Mouse (Mus musculus) small intestine, adult 2 months (tissue): ENCODE results near the gene Mrrf. TPM values are rescaled to one million over a fixed set of nuclear protein-coding genes. Genes with fewer than 3 reads are reported as not detected.
"Not testable (repeated sequence)": the region's sequence is repeated elsewhere in the genome, so short reads cannot be mapped to it uniquely, and the experiment has no call there.

ENCODE experiments used
- H3K27ac ChIP-seq: fragments of 200-500 bp; 2 replicates; pipeline ENCODE4 v1.5.1; 2012; ENCODE audit warnings: low read depth, low read length, control low read depth, inconsistent platforms; ENCODE audit not compliant: insufficient read depth
- H3K27me3 ChIP-seq: fragments of 200-500 bp; 2 replicates; pipeline ENCODE4 v1.6.1; 2012; ENCODE audit warnings: mild to moderate bottlenecking, moderate library complexity, low read length, inconsistent platforms; ENCODE audit not compliant: control insufficient read depth, insufficient read depth
- H3K36me3 ChIP-seq: fragments of 200-500 bp; 2 replicates; pipeline ENCODE4 v1.6.1; 2012; ENCODE audit warnings: mild to moderate bottlenecking, low read length, control low read depth, inconsistent platforms; ENCODE audit not compliant: control insufficient read depth, insufficient read depth
- H3K4me1 ChIP-seq: fragments of 200-500 bp; 2 replicates; pipeline ENCODE4 v1.6.1; 2012; ENCODE audit warnings: low read length, inconsistent platforms, mixed read lengths; ENCODE audit not compliant: control insufficient read depth, insufficient read depth, insufficient read length
- H3K4me3 ChIP-seq: fragments of 200-500 bp; 2 replicates; pipeline ENCODE4 v1.5.1; 2012; ENCODE audit warnings: low read depth, mild to moderate bottlenecking, control low read depth, inconsistent platforms, low read length, moderate library complexity
- CTCF ChIP-seq: fragments of 200-500 bp; IDR thresholded peaks from 2 replicates; pipeline ENCODE4 v1.5.1; 2012; ENCODE audit warnings: low read depth, mild to moderate bottlenecking, control low read depth, inconsistent platforms, low read length, moderate library complexity, mixed read lengths; ENCODE audit not compliant: insufficient replicate concordance, insufficient read length; ENCODE audit errors: extremely low read depth
- POLR2A ChIP-seq: fragments of 200-500 bp; IDR thresholded peaks from 2 replicates; pipeline ENCODE4 v1.6.1; 2012; ENCODE audit warnings: low read depth, mild to moderate bottlenecking, control low read depth, inconsistent platforms, low read length, moderate library complexity
- WGBS: fragments of 180-500 bp; shearing (Covaris S2); methylation state at CpG from one replicate; pipeline ENCODE4 v1.1.7; 2018; 5-methylcytosine and 5-hydroxymethylcytosine counted together
- polyA plus RNA-seq: library from polyadenylated mRNA; depleted of rRNA; stranded (reverse); fragments of >200 nt; gene quantifications from 2 replicates; pipeline ENCODE4 v1.2.3, GENCODE M21; 2012

Gene Mrrf
- polyA plus RNA-seq, 1 experiment = 18.0 TPM

- peak overlapping the region; percentile 91 for H3K4me3 ChIP-seq
- peak overlapping the region; percentile 84 for H3K27ac ChIP-seq
- no peak for TF ChIP-seq POLR2A
- TF ChIP-seq CTCF = no peak
- no peaks in the 10 kb centered on the region; the same call in 1 of the 2 replicates for H3K4me1 ChIP-seq
- WGBS = under 1% methylated on average over 4 of the region's 4 CpGs
- peaks cover 16% of the 10 kb centered on the region for H3K36me3 ChIP-seq
- H3K27me3 ChIP-seq = no peaks in the 10 kb centered on the region
Measured at GRCm38 (mm10) chr2:36135887-36136286, 302 bp upstream of the Mrrf start.

- Histone ChIP-seq H3K4me3 (no peak overlapping the region), H3K36me3 (peaks cover 5% of the 10 kb centered on the region; the same call in 1 of the 2 replicates), H3K27me3 (no peaks in the 10 kb centered on the region), H3K4me1 (no peaks in the 10 kb centered on the region; the same call in 1 of the 2 replicates), H3K27ac (no peak overlapping the region)
- WGBS = 72% methylated on average over 2 of the region's 2 CpGs
- TF ChIP-seq POLR2A = no peak
Measured at GRCm38 (mm10) chr2:36139096-36139495, 2.9 kb downstream of the Mrrf start.

DNA sequence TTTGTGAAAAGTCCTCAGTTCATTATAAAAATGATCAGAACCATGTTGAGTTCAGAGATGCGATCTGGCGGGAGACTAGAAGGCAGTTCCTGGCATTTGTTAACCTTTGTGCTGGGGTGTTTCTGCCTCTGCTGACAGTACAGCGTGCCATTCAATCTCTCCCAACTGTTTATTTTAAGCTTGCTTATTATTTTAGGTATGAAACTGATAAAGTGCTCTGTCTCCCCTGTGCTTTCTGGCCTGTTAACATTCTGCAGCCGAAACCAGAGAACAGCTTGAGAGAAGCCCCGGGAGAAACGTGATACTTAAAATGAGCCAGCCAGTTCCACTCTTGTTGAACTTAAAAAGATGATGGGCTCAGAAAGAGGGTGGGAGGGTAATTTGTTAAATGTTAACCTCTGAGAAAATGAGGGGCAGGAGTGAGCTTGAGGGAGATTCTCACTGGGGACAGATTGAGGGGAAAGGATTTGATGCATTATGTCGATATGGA is 12.7 kb downstream of the Mrrf start:
- no peak for TF ChIP-seq CTCF
- TF ChIP-seq POLR2A = no peak
- no peaks in the 10 kb centered on the region for H3K27me3 ChIP-seq
- WGBS = 82% methylated on average over 7 of the region's 7 CpGs
- H3K27ac ChIP-seq = no peak overlapping the region
- no peaks in the 10 kb centered on the region for H3K4me1 ChIP-seq
- peaks cover 9% of the 10 kb centered on the region; the same call in 1 of the 2 replicates for H3K36me3 ChIP-seq
- no peak overlapping the region for H3K4me3 ChIP-seq

DNA sequence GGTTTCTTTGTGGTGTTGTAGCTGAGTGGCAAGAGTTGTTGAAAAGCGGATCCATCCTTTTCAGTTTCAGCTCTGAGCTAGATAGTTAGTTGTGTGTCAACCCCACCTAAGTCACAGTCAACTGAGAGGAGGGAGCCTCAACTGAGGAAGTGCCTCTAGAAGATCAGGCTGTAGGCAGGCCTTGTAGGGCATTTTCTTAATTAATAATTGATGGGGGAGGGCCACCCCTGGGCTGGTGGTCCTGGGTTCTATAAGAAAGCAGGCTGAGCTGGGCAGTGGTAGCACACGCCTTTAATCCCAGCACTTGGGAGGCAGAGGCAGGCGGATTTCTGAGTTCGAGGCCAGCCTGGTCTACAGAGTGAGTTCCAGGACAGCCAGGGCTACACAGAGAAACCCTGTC is 16.2 kb downstream of the Mrrf start:
- H3K27me3 ChIP-seq = not testable (repeated sequence)
- WGBS = 88% methylated on average over 4 of the region's 4 CpGs

GRCm38 (mm10) chr2:36157461-36157860 is 21.3 kb downstream of the Mrrf start:
- Histone ChIP-seq H3K4me1 (no peaks in the 10 kb centered on the region), H3K36me3 (peaks cover 17% of the 10 kb centered on the region), H3K27me3 (no peaks in the 10 kb centered on the region), H3K27ac (no peak overlapping the region), H3K4me3 (no peak overlapping the region)
- TF ChIP-seq POLR2A (no peak), CTCF (no peak)
- 95% methylated on average over 1 of the region's 1 CpGs for WGBS

More for the DNA sequence above, 16.2 kb downstream of the Mrrf start:
- not testable (repeated sequence) for H3K4me1 ChIP-seq, H3K27ac ChIP-seq, H3K4me3 ChIP-seq
- H3K36me3 ChIP-seq = peaks cover 12% of the 10 kb centered on the region

DNA sequence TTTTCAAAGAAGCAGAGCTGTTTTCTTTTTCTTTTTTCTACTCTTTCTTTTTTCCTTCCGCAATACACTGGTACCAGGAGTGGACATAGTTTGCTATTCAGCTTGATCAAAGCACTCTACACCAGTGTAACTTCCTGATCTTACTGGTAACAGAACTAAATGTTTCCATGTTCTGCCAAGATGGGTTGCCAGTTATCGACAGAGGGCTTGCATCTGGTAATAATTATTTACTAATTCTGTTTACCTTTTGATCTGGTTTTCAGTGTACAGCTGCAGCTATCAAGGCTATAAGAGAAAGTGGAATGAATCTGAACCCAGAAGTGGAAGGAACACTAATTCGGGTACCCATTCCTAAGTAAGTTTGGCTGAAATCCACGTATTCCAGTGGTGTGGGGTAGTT is 23.1 kb downstream of the Mrrf start:
- peaks cover 15% of the 10 kb centered on the region for H3K36me3 ChIP-seq
- H3K4me3 ChIP-seq = no peak overlapping the region
- TF ChIP-seq POLR2A (no peak), CTCF (no peak)
- H3K4me1 ChIP-seq = no peaks in the 10 kb centered on the region
- 78% methylated on average over 4 of the region's 4 CpGs for WGBS
- no peaks in the 10 kb centered on the region for H3K27me3 ChIP-seq
- H3K27ac ChIP-seq = no peak overlapping the region

GRCm38 (mm10) chr2:36167990-36168618 is 31.9 kb downstream of the Mrrf start:
- Histone ChIP-seq H3K27me3 (no peaks in the 10 kb centered on the region), H3K27ac (no peak overlapping the region), H3K4me1 (no peaks in the 10 kb centered on the region), H3K36me3 (0 out of 2 replicates have a peak, but pooled peaks cover 3% of the 10 kb centered on the region), H3K4me3 (no peak overlapping the region)
- TF ChIP-seq POLR2A = no peak
- TF ChIP-seq CTCF = no peak
- 68% methylated on average over 1 of the region's 1 CpGs for WGBS

- 81% methylated on average over 4 of the region's 4 CpGs for WGBS
- TF ChIP-seq CTCF = no peak
- TF ChIP-seq POLR2A = no peak
- Histone ChIP-seq H3K36me3 (0 out of 2 replicates have a peak, but pooled peaks cover 2% of the 10 kb centered on the region), H3K4me3 (no peak overlapping the region), H3K4me1 (no peaks in the 10 kb centered on the region), H3K27me3 (no peaks in the 10 kb centered on the region), H3K27ac (no peak overlapping the region)
Measured at GRCm38 (mm10) chr2:36169176-36169575, 33.0 kb downstream of the Mrrf start.
